Mouse (Mus musculus) layer of hippocampus, adult 2 months (tissue): ENCODE results near the gene Usp33. TPM values are rescaled to one million over a fixed set of nuclear protein-coding genes. Genes with fewer than 3 reads are reported as not detected.
"Not testable (repeated sequence)": the region's sequence is repeated elsewhere in the genome, so short reads cannot be mapped to it uniquely, and the experiment has no call there.

Experiments
- DNase-seq, 2 experiments: peaks; one replicate each; pipeline ENCODE4 v3.0.0; 2022; ENCODE audit warnings: low spot score in 2 of 2
- H3K27ac ChIP-seq: fragments of 200-600 bp; 2 replicates; pipeline ENCODE4 v1.8.1; 2022
- H3K4me3 ChIP-seq: fragments of 200-600 bp; 2 replicates; pipeline ENCODE4 v1.8.1; 2022; ENCODE audit warnings: mild to moderate bottlenecking
- CTCF ChIP-seq: fragments of 200-600 bp; conservative IDR thresholded peaks from 2 replicates; pipeline ENCODE4 v1.8.1; 2022; ENCODE audit warnings: antibody characterized with exemption, mild to moderate bottlenecking, moderate library complexity
- long read RNA-seq, 2 experiments: library from polyadenylated mRNA; stranded (forward); transcript quantifications; one replicate each; pipeline ENCODE4 v2.0.0; 2021; ENCODE audit warnings: borderline mapping rate in 2 of 2
- total RNA-seq, 2 experiments: library from RNA; stranded (reverse); gene quantifications; 2 replicates each; pipeline ENCODE4 v1.2.3; 2021

Usp33 gene
- total RNA-seq = 100 to 1,000 TPM; 129 to 130 TPM
- long read RNA-seq, experiment 1, full-length matches to known transcripts = 61 of 84 reads
- long read RNA-seq, experiment 1, partial matches to known transcripts = 8 of 84 reads
- long read RNA-seq, experiment 1, other reads (novel, unspliced or antisense) = 15 of 84 reads
- long read RNA-seq, experiment 2, full-length matches to known transcripts = 97 of 143 reads
- long read RNA-seq, experiment 2, partial matches to known transcripts = 16 of 143 reads
- long read RNA-seq, experiment 2, other reads (novel, unspliced or antisense) = 30 of 143 reads

- peak; percentile 91 to 96 for DNase-seq
- H3K27ac ChIP-seq = peak within 1 kb of the TSS; percentile 85
- TF ChIP-seq CTCF = peak; percentile 39
- peak within 1 kb of the TSS; percentile 78 for H3K4me3 ChIP-seq
Measured at GRCm38 (mm10) chr3:152345732-152346632, at the start of gene Usp33. Gene Usp33 (plus strand): TSS chr3:152346478.

- DNase-seq = no peak
- peak; percentile 61 for TF ChIP-seq CTCF
- H3K4me3 ChIP-seq = no peak overlapping the region
- no peak overlapping the region for H3K27ac ChIP-seq
Measured at GRCm38 (mm10) chr3:152300376-152301337, 45.6 kb upstream of the Usp33 start.

GRCm38 (mm10) chr3:152302991-152303390 is 43.3 kb upstream of the Usp33 start:
- no peak for DNase-seq
- TF ChIP-seq CTCF = no peak

GRCm38 (mm10) chr3:152304093-152304815 is 42.0 kb upstream of the Usp33 start:
- no peak for TF ChIP-seq CTCF
- H3K4me3 ChIP-seq = no peak overlapping the region
- H3K27ac ChIP-seq = no peak overlapping the region
- DNase-seq = no peak

More at GRCm38 (mm10) chr3:152302991-152303390, 43.3 kb upstream of the Usp33 start:
- H3K27ac ChIP-seq = no peak overlapping the region
- no peak overlapping the region for H3K4me3 ChIP-seq

GRCm38 (mm10) chr3:152305080-152305479 is 41.2 kb upstream of the Usp33 start:
- TF ChIP-seq CTCF = no peak
- DNase-seq = no peak
- no peak overlapping the region for H3K27ac ChIP-seq
- H3K4me3 ChIP-seq = no peak overlapping the region

GRCm38 (mm10) chr3:152305971-152306370 is 40.3 kb upstream of the Usp33 start:
- TF ChIP-seq CTCF = no peak
- DNase-seq = no peak
- Histone ChIP-seq H3K4me3 (no peak overlapping the region), H3K27ac (no peak overlapping the region)

- Histone ChIP-seq H3K27ac (no peak overlapping the region), H3K4me3 (no peak overlapping the region)
- no peak for DNase-seq
- no peak for TF ChIP-seq CTCF
Measured at GRCm38 (mm10) chr3:152308485-152309249, 37.6 kb upstream of the Usp33 start.

- no peak overlapping the region for H3K27ac ChIP-seq
- DNase-seq = no peak
- H3K4me3 ChIP-seq = no peak overlapping the region
- TF ChIP-seq CTCF = no peak
Measured at GRCm38 (mm10) chr3:152309250-152309645, 37.0 kb upstream of the Usp33 start.

GRCm38 (mm10) chr3:152314666-152315065 is 31.6 kb upstream of the Usp33 start:
- H3K4me3 ChIP-seq, DNase-seq, H3K27ac ChIP-seq: not testable (repeated sequence)

GRCm38 (mm10) chr3:152315613-152316012 is 30.7 kb upstream of the Usp33 start:
- Histone ChIP-seq H3K4me3 (no peak overlapping the region), H3K27ac (no peak overlapping the region)
- peak; percentile 71 to 72 for DNase-seq
- TF ChIP-seq CTCF = peak; percentile 93

- not testable (repeated sequence) for DNase-seq, H3K27ac ChIP-seq, H3K4me3 ChIP-seq
Measured at GRCm38 (mm10) chr3:152316447-152317173, 29.7 kb upstream of the Usp33 start.
